In the genomic region with DNA sequence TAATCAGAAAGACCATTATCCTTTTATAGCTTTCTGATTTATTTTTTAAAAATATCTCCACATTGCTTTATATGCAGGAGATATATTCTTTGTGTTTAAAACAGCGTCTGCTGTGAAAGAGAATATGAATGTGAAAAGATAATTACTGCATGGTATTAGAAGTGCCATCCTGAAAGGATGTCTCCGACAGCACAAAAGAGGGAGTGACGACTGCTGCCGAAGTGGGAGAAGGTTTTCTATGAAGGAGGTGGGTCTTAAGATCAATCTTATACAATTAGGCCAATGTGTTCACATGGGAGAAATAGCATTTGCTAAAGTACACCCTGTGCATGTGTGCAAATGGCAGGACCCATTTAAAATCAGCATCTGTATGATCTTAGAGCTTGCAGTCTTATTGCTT, we compare ENCODE assay signal across 26 mouse cellular contexts. TPM values are rescaled to one million over a fixed set of nuclear protein-coding genes. Genes with fewer than 3 reads are reported as not detected.
DNase-seq lines count a peak whose midpoint lies in the region; ATAC-seq and TF ChIP-seq lines count a peak whose summit lies in the region.
"Had no signal": no experiment of that assay in that cellular context is flagged by ENCODE, and none has a peak within 500 bp of the region (broad histone marks: within the 10 kb centered on the region; RNA-seq: fewer than 3 reads in every experiment).

No protein-coding gene starts in this region.

- H3K9ac ChIP-seq in forebrain, embryonic 13.5 days, result no peak overlapping the region
- no peak overlapping the region for H3K9ac ChIP-seq in forebrain, embryonic 12.5 days
- no peak overlapping the region for H3K9ac ChIP-seq in forebrain, postnatal 0 days
- no peak overlapping the region for H3K9ac ChIP-seq in liver, postnatal 0 days (replicated peaks)
- H3K9ac ChIP-seq: embryonic facial prominence, embryonic 13.5 days; heart, embryonic 13.5 days; hindbrain, embryonic 14.5 days had no signal

- TF ChIP-seq EP300 in liver, postnatal 0 days (IDR thresholded peaks at IDR 0.05; ENCODE audit: low read depth), result no peak

- H3K4me1 ChIP-seq in forebrain, embryonic 13.5 days, result no peaks in the 10 kb centered on the region
- no peaks in the 10 kb centered on the region for H3K4me1 ChIP-seq in forebrain, embryonic 12.5 days
- H3K4me1 ChIP-seq in forebrain, postnatal 0 days (ENCODE audit: insufficient read depth), result no peaks in the 10 kb centered on the region
- no peaks in the 10 kb centered on the region for H3K4me1 ChIP-seq in liver, postnatal 0 days (ENCODE audit: insufficient read depth)
- H3K4me1 ChIP-seq: embryonic facial prominence, embryonic 13.5 days; heart, embryonic 10.5 days; heart, embryonic 13.5 days had no signal

- H3K9me3 ChIP-seq in forebrain, embryonic 13.5 days (replicated peaks), result no peaks in the 10 kb centered on the region
- no peaks in the 10 kb centered on the region for H3K9me3 ChIP-seq in forebrain, embryonic 12.5 days
- no peaks in the 10 kb centered on the region for H3K9me3 ChIP-seq in forebrain, postnatal 0 days (ENCODE audit: low read length)
- no peaks in the 10 kb centered on the region for H3K9me3 ChIP-seq in liver, postnatal 0 days (ENCODE audit: low read length)
- H3K9me3 ChIP-seq: embryonic facial prominence, embryonic 13.5 days; heart, embryonic 10.5 days; heart, embryonic 13.5 days had no signal

- DNase-seq in brain, adult 2 months (ENCODE audit: low read depth, low spot score), result peak; percentile 14
- DNase-seq in forebrain, postnatal 0 days, result peak; percentile 25
- no peak for DNase-seq in liver, postnatal 0 days
- DNase-seq in heart, adult 18-20 months, result no peak
- DNase-seq: adrenal gland, adult 8-10 months; adrenal gland, postnatal 25 days; cerebellum, adult 11 months; cerebellum, adult 2 months; cerebellum, adult 9-11 months; cerebellum, postnatal 25 days; gastrocnemius, postnatal 25 days; heart, adult 2 months; heart, postnatal 14 days; heart, postnatal 4 days; kidney, adult 18-20 months had no signal

- no peak overlapping the region for H3K4me3 ChIP-seq in forebrain, embryonic 13.5 days
- no peak overlapping the region for H3K4me3 ChIP-seq in forebrain, embryonic 12.5 days (replicated peaks)
- no peak overlapping the region for H3K4me3 ChIP-seq in forebrain, postnatal 0 days (ENCODE audit: low read depth, low read length)
- no peak overlapping the region for H3K4me3 ChIP-seq in liver, postnatal 0 days (ENCODE audit: low read depth, low read length)
- H3K4me3 ChIP-seq: embryonic facial prominence, embryonic 13.5 days; erythroblast, embryonic 14.5 days; heart, adult 2 months; heart, embryonic 10.5 days; heart, embryonic 13.5 days had no signal

- no peak overlapping the region for H3K27ac ChIP-seq in forebrain, embryonic 13.5 days
- H3K27ac ChIP-seq in forebrain, embryonic 12.5 days, result no peak overlapping the region
- 0 out of 2 replicates have a peak overlapping the region, but pooled peaks have one; percentile 35 for H3K27ac ChIP-seq in forebrain, postnatal 0 days (ENCODE audit: low read depth, low read length)
- H3K27ac ChIP-seq in liver, postnatal 0 days (ENCODE audit: low read depth), result no peak overlapping the region
- H3K27ac ChIP-seq: embryonic facial prominence, embryonic 13.5 days; heart, adult 2 months; heart, embryonic 10.5 days; heart, embryonic 13.5 days; hindbrain, embryonic 14.5 days; hindbrain, postnatal 0 days had no signal

- peak; percentile 48; the same call in 1 of the 2 replicates for ATAC-seq in forebrain, embryonic 13.5 days
- no peak for ATAC-seq in forebrain, embryonic 12.5 days (ENCODE audit: low FRiP score)
- peak; percentile 91 for ATAC-seq in forebrain, postnatal 0 days
- ATAC-seq in liver, postnatal 0 days, result no peak
- ATAC-seq: activated CD4-positive, CD25-positive, alpha-beta regulatory T cell, adult 4 months; hindbrain, postnatal 0 days; inflammation-experienced regulatory T-cells, adult 6 months; intestine, embryonic 16.5 days had no signal

- 75% methylated on average over 4 of the region's 4 CpGs for WGBS in forebrain, embryonic 13.5 days
- WGBS in forebrain, embryonic 12.5 days, result 73% methylated on average over 4 of the region's 4 CpGs
- WGBS in forebrain, postnatal 0 days, result 47% methylated on average over 4 of the region's 4 CpGs
- whole genome bisulfite sequencing in liver, postnatal 0 days (ENCODE audit: insufficient replicate concordance), result 81% methylated on average over 4 of the region's 4 CpGs

- H3K36me3 ChIP-seq in forebrain, embryonic 13.5 days (ENCODE audit: poor library complexity, severe bottlenecking), result no peaks in the 10 kb centered on the region
- H3K36me3 ChIP-seq in forebrain, embryonic 12.5 days (replicated peaks), result no peaks in the 10 kb centered on the region
- no peaks in the 10 kb centered on the region for H3K36me3 ChIP-seq in forebrain, postnatal 0 days (ENCODE audit: insufficient read depth)
- H3K36me3 ChIP-seq in liver, postnatal 0 days (replicated peaks; ENCODE audit: insufficient read depth, low read length), result no peaks in the 10 kb centered on the region
- H3K36me3 ChIP-seq: embryonic facial prominence, embryonic 13.5 days; heart, embryonic 10.5 days; heart, embryonic 13.5 days had no signal

- TF ChIP-seq CTCF in forebrain, postnatal 0 days (IDR thresholded peaks at IDR 0.05; ENCODE audit: low read depth), result no peak
- no peak for TF ChIP-seq CTCF in liver, postnatal 0 days (IDR thresholded peaks at IDR 0.05; ENCODE audit: low read depth)

- no peaks in the 10 kb centered on the region for H3K27me3 ChIP-seq in forebrain, embryonic 13.5 days
- no peaks in the 10 kb centered on the region for H3K27me3 ChIP-seq in forebrain, embryonic 12.5 days
- H3K27me3 ChIP-seq in forebrain, postnatal 0 days (ENCODE audit: insufficient read depth, low read length), result no peaks in the 10 kb centered on the region
- H3K27me3 ChIP-seq in liver, postnatal 0 days (ENCODE audit: insufficient read depth, low read length), result no peaks in the 10 kb centered on the region
- H3K27me3 ChIP-seq: embryonic facial prominence, embryonic 13.5 days; heart, embryonic 13.5 days had no signal

- H3K4me2 ChIP-seq in forebrain, embryonic 13.5 days, result no peak overlapping the region
- H3K4me2 ChIP-seq in forebrain, embryonic 12.5 days, result no peak overlapping the region
- no peak overlapping the region for H3K4me2 ChIP-seq in forebrain, postnatal 0 days (ENCODE audit: low read depth)
- H3K4me2 ChIP-seq in liver, postnatal 0 days (ENCODE audit: low read depth, low read length), result no peak overlapping the region
- H3K4me2 ChIP-seq: embryonic facial prominence, embryonic 13.5 days; heart, embryonic 13.5 days; hindbrain, embryonic 14.5 days had no signal

RNA-seq across cellular contexts. Expression of gene Abhd17c, which starts 33.5 kb away (rescaled TPM):
- 13.2 and 15.6 TPM in 2 replicates for polyA plus RNA-seq in forebrain, embryonic 13.5 days (2015; fragmentation: Nextera tagmentation; extraction: Ambion mirVana)
- polyA plus RNA-seq in forebrain, embryonic 12.5 days (2016; fragmentation: Nextera tagmentation; extraction: Ambion mirVana), result 37.8 and 71.4 TPM in 2 replicates
- 92.2 and 102 TPM in 2 replicates for total RNA-seq in forebrain, postnatal 0 days (2014; rRNA removed)
- polyA plus RNA-seq in forebrain, postnatal 0 days (2015; fragmentation: Nextera tagmentation; extraction: Ambion mirVana), result 92.9 and 93.5 TPM in 2 replicates
- polyA plus RNA-seq in liver, postnatal 0 days (2015; fragmentation: Nextera tagmentation; extraction: Ambion mirVana), result 36.4 and 37.9 TPM in 2 replicates
- total RNA-seq in heart, adult 18-20 months (2021), result 10 to 100 TPM; 29.8 to 35.7 TPM

Comparison
In these comparisons a context has a peak if more than half of its experiments do, and no peak if none do; other contexts are left out.
1. ATAC-seq: peak in forebrain, embryonic 13.5 days (single experiment) and forebrain, postnatal 0 days (single experiment); none in forebrain, embryonic 12.5 days (single experiment) and liver, postnatal 0 days (single experiment).
2. DNase-seq: peak in brain, adult 2 months (single experiment) and forebrain, postnatal 0 days (single experiment); none in liver, postnatal 0 days (single experiment) and heart, adult 18-20 months (0 of 2).